Mouse (Mus musculus): Measurements from ENCODE around the gene Zbtb8a. TPM values are rescaled to one million over a fixed set of nuclear protein-coding genes. Genes with fewer than 3 reads are reported as not detected.

Gene Zbtb8a
- polyA plus RNA-seq, 1 experiment from 2014 or later: 8.3 TPM

- DNase-seq (ENCODE audit: low spot score) (no peak), ATAC-seq (replicated peaks; ENCODE audit: low FRiP score) (no peak)
- Histone ChIP-seq H3K4me2 (ENCODE audit: low read depth, low read length, severe bottlenecking) (no peak overlapping the region), H3K27ac (ENCODE audit: low read depth, low read length) (no peak overlapping the region), H3K36me3 (ENCODE audit: control insufficient read depth, insufficient read depth, low read length) (no peaks in the 10 kb centered on the region), H3K4me1 (replicated peaks; ENCODE audit: control insufficient read depth, insufficient read depth, low read length) (no peaks in the 10 kb centered on the region), H3K4me3 (ENCODE audit: low read depth, low read length) (no peak overlapping the region), H3K9ac (ENCODE audit: low read length) (no peak overlapping the region), H3K27me3 (ENCODE audit: control insufficient read depth, insufficient read depth, low read length) (no peaks in the 10 kb centered on the region), H3K9me3 (ENCODE audit: control insufficient read depth, low read length) (no peaks in the 10 kb centered on the region)
- WGBS: 43% methylated on average over 12 of the region's 12 CpGs
These were observed 16.4 kb upstream of the Zbtb8a start for GRCm38 (mm10) chr4:129394089-129394870.

DNA sequence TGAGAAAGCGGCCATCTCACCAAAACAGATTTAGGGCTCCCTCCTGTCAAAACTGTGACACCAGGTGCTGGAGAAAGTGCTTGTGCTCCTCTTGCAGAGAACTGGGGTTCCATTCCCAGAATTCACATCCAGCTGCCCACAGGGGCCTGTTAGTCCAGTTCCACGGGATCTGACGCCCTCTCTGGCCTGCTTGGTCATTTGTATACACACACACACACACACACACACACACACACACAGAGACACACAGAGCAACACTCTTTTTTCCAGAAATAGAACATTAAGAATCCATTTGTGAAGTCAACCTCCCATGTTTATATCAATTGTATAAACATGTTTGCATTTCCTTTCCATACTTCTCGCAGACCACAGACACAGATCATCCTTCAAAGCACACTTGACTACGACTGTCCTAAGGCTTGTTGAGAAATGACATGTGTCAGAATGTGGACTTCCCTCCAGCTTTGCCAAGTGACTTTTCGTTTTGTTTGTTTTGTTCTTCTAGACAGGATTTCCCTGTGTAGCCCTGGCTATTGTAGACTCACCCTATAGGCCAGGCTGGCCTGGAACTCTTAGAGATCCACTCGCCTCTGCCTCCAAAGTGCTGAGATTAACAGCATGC lies 13.1 kb upstream of the Zbtb8a start:
- WGBS: 86% methylated on average over 7 of the region's 7 CpGs
- no peaks in the 10 kb centered on the region for H3K36me3 ChIP-seq (ENCODE audit: control insufficient read depth, insufficient read depth, low read length)
- no peaks in the 10 kb centered on the region for H3K9me3 ChIP-seq (ENCODE audit: control insufficient read depth, low read length)
- H3K27ac ChIP-seq (ENCODE audit: low read depth, low read length): no peak overlapping the region
- no peak for ATAC-seq (replicated peaks; ENCODE audit: low FRiP score)
- no peak overlapping the region for H3K4me2 ChIP-seq (ENCODE audit: low read depth, low read length, severe bottlenecking)
- no peaks in the 10 kb centered on the region for H3K4me1 ChIP-seq (replicated peaks; ENCODE audit: control insufficient read depth, insufficient read depth, low read length)
- no peak overlapping the region for H3K9ac ChIP-seq (ENCODE audit: low read length)
- no peak for DNase-seq (ENCODE audit: low spot score)
- no peaks in the 10 kb centered on the region for H3K27me3 ChIP-seq (ENCODE audit: control insufficient read depth, insufficient read depth, low read length)
- H3K4me3 ChIP-seq (ENCODE audit: low read depth, low read length): no peak overlapping the region

DNA sequence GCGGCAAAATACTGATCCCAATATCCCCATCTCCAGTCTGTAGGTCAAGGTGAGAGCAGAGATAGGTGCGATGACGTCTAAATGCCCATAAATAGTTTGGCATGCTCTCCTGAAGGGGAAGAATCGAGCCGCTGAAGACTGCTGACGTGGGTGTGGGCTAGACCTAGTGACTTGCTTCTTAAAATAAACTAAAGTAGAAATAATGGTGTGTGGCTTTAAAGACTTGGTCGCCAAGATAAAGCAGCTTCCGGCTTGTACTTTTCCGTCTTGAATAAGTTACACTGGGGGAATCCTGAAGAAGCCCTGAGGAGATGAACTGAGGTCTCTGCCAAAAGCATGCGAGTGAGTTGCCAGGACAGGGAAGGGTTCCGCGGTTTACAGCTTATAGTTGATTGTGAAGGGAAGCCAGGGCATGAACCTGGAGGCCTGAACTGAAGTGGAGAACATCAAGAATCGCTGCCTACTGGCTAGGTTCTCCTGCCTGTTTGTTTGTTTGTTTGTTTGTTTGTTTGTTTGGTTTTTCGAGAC lies 12.4 kb upstream of the Zbtb8a start:
- DNase-seq (ENCODE audit: low spot score) (no peak), ATAC-seq (replicated peaks; ENCODE audit: low FRiP score) (no peak)
- WGBS: 91% methylated on average over 14 of the region's 14 CpGs
- H3K27me3 ChIP-seq (ENCODE audit: control insufficient read depth, insufficient read depth, low read length): no peaks in the 10 kb centered on the region
- H3K27ac ChIP-seq (ENCODE audit: low read depth, low read length): no peak overlapping the region
- H3K4me2 ChIP-seq (ENCODE audit: low read depth, low read length, severe bottlenecking): no peak overlapping the region
- no peaks in the 10 kb centered on the region for H3K9me3 ChIP-seq (ENCODE audit: control insufficient read depth, low read length)
- H3K36me3 ChIP-seq (ENCODE audit: control insufficient read depth, insufficient read depth, low read length): no peaks in the 10 kb centered on the region
- H3K4me1 ChIP-seq (replicated peaks; ENCODE audit: control insufficient read depth, insufficient read depth, low read length): no peaks in the 10 kb centered on the region
- no peak overlapping the region for H3K4me3 ChIP-seq (ENCODE audit: low read depth, low read length)
- H3K9ac ChIP-seq (ENCODE audit: low read length): no peak overlapping the region

- Histone ChIP-seq H3K27ac (ENCODE audit: low read depth, low read length) (no peak overlapping the region), H3K27me3 (ENCODE audit: control insufficient read depth, insufficient read depth, low read length) (no peaks in the 10 kb centered on the region), H3K9ac (ENCODE audit: low read length) (no peak overlapping the region), H3K4me1 (replicated peaks; ENCODE audit: control insufficient read depth, insufficient read depth, low read length) (no peaks in the 10 kb centered on the region), H3K9me3 (ENCODE audit: control insufficient read depth, low read length) (no peaks in the 10 kb centered on the region), H3K4me3 (ENCODE audit: low read depth, low read length) (no peak overlapping the region), H3K36me3 (ENCODE audit: control insufficient read depth, insufficient read depth, low read length) (no peaks in the 10 kb centered on the region), H3K4me2 (ENCODE audit: low read depth, low read length, severe bottlenecking) (no peak overlapping the region)
- no peak for ATAC-seq (replicated peaks; ENCODE audit: low FRiP score)
- no peak for DNase-seq (ENCODE audit: low spot score)
- 70% methylated on average over 5 of the region's 5 CpGs for WGBS
These were observed 10.5 kb upstream of the Zbtb8a start for GRCm38 (mm10) chr4:129388404-129388803.

DNA sequence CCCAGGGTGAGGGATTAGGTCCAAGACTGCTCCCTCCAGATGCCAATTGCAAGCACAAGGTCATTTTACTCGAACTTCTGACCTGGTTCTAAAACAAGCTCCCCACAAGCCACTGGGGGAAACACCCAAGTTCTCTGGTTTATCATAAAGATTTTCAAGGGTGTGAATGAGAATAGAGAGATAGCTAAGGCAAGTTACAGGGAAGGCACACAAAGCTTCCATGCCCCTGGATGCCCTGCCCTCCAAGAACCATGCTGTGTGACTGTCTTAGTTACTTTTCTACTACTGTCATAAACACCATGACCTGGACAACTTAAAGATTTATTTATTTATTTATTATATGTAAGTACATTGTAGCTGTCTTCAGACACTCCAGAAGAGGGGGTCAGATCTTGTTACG lies 9.1 kb upstream of the Zbtb8a start:
- no peak for ATAC-seq (replicated peaks; ENCODE audit: low FRiP score)
- Histone ChIP-seq H3K4me2 (ENCODE audit: low read depth, low read length, severe bottlenecking) (no peak overlapping the region), H3K9me3 (ENCODE audit: control insufficient read depth, low read length) (no peaks in the 10 kb centered on the region), H3K27me3 (ENCODE audit: control insufficient read depth, insufficient read depth, low read length) (no peaks in the 10 kb centered on the region), H3K4me3 (ENCODE audit: low read depth, low read length) (no peak overlapping the region), H3K36me3 (ENCODE audit: control insufficient read depth, insufficient read depth, low read length) (no peaks in the 10 kb centered on the region), H3K27ac (ENCODE audit: low read depth, low read length) (no peak overlapping the region), H3K9ac (ENCODE audit: low read length) (no peak overlapping the region), H3K4me1 (replicated peaks; ENCODE audit: control insufficient read depth, insufficient read depth, low read length) (no peaks in the 10 kb centered on the region)
- no peak for DNase-seq (ENCODE audit: low spot score)
- WGBS: 82% methylated on average over 1 of the region's 2 CpGs

DNA sequence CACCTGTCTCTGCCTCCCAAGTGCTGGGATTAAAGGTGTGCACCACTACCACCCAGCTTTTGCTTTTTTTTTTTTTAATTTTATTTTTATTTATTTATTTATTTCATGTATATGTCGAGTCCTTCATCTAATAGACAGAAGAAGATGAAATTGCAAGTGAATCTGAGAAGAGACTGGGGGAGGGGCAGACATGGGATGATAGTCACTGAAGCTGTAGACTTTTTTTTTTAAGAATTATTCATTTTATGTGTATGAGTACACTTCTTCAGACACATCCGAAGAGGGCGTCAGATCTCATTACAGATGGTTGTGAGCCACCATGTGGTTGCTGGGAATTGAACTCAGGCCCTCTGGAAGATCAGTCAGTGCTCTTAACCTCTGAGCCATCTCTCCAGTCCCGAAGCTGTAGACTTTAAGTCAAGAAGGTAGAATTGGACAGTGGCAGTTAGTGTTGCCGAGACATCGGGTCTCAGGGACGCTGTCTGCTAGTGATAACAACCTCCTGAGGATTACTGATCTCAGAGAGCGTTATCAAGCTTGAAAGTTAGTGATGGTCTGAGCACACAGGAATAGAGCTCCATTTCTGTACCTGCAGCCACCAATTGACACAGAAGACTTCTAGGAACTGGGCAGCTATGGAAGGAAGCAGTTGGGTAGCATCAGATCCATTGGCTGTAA lies 8.5 kb upstream of the Zbtb8a start:
- WGBS: 87% methylated on average over 8 of the region's 8 CpGs
- Histone ChIP-seq H3K4me3 (ENCODE audit: low read depth, low read length) (no peak overlapping the region), H3K4me1 (replicated peaks; ENCODE audit: control insufficient read depth, insufficient read depth, low read length) (no peaks in the 10 kb centered on the region), H3K4me2 (ENCODE audit: low read depth, low read length, severe bottlenecking) (no peak overlapping the region), H3K9me3 (ENCODE audit: control insufficient read depth, low read length) (no peaks in the 10 kb centered on the region), H3K36me3 (ENCODE audit: control insufficient read depth, insufficient read depth, low read length) (no peaks in the 10 kb centered on the region), H3K9ac (ENCODE audit: low read length) (no peak overlapping the region), H3K27me3 (ENCODE audit: control insufficient read depth, insufficient read depth, low read length) (no peaks in the 10 kb centered on the region), H3K27ac (ENCODE audit: low read depth, low read length) (no peak overlapping the region)
- ATAC-seq (replicated peaks; ENCODE audit: low FRiP score) (no peak), DNase-seq (ENCODE audit: low spot score) (no peak)

DNA sequence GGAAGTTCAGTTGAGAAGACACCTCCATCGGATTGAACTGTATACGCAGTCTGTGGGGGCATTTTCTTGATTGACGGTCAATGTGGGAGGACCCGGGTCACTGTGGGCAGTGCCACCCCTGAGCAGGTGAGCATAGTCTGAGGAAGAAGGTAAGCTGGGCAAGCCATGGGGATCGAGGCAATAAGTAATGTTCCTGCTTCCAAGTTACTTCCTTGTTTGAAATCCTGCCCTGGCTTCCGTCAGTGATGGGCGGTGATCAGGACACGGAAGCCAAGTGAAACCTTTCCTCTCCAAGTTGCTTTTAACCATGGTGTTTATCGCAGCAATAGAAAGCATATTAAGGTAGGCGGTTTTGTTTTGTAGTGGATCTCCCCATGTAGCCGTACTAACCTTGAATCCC lies 7.8 kb upstream of the Zbtb8a start:
- 90% methylated on average over 11 of the region's 11 CpGs for WGBS
- Histone ChIP-seq H3K9me3 (ENCODE audit: control insufficient read depth, low read length) (no peaks in the 10 kb centered on the region), H3K4me3 (ENCODE audit: low read depth, low read length) (no peak overlapping the region), H3K27ac (ENCODE audit: low read depth, low read length) (no peak overlapping the region), H3K4me1 (replicated peaks; ENCODE audit: control insufficient read depth, insufficient read depth, low read length) (no peaks in the 10 kb centered on the region), H3K4me2 (ENCODE audit: low read depth, low read length, severe bottlenecking) (no peak overlapping the region), H3K27me3 (ENCODE audit: control insufficient read depth, insufficient read depth, low read length) (no peaks in the 10 kb centered on the region), H3K9ac (ENCODE audit: low read length) (no peak overlapping the region), H3K36me3 (ENCODE audit: control insufficient read depth, insufficient read depth, low read length) (no peaks in the 10 kb centered on the region)
- DNase-seq (ENCODE audit: low spot score) (no peak), ATAC-seq (replicated peaks; ENCODE audit: low FRiP score) (no peak)

GRCm38 (mm10) chr4:129384440-129384839 lies 6.5 kb upstream of the Zbtb8a start:
- H3K36me3 ChIP-seq (ENCODE audit: control insufficient read depth, insufficient read depth, low read length): no peaks in the 10 kb centered on the region

More at GRCm38 (mm10) chr4:129384440-129384839, 6.5 kb upstream of the Zbtb8a start:
- 49% methylated on average over 6 of the region's 6 CpGs for WGBS
- Histone ChIP-seq H3K4me2 (ENCODE audit: low read depth, low read length, severe bottlenecking) (no peak overlapping the region), H3K4me3 (ENCODE audit: low read depth, low read length) (no peak overlapping the region), H3K9ac (ENCODE audit: low read length) (no peak overlapping the region), H3K9me3 (ENCODE audit: control insufficient read depth, low read length) (no peaks in the 10 kb centered on the region), H3K4me1 (replicated peaks; ENCODE audit: control insufficient read depth, insufficient read depth, low read length) (no peaks in the 10 kb centered on the region), H3K27ac (ENCODE audit: low read depth, low read length) (no peak overlapping the region), H3K27me3 (ENCODE audit: control insufficient read depth, insufficient read depth, low read length) (no peaks in the 10 kb centered on the region)
- ATAC-seq (replicated peaks; ENCODE audit: low FRiP score) (no peak), DNase-seq (ENCODE audit: low spot score) (no peak)
